Mouse (Mus musculus) liver, embryonic 13.5 days (tissue): ENCODE results near the gene Fscb. TPM values are rescaled to one million over a fixed set of nuclear protein-coding genes. Genes with fewer than 3 reads are reported as not detected.

Experiments
- ATAC-seq: fragments of 200-750 bp; cut with Nextera tagmentation; 2 replicates; pipeline ENCODE4 v1.8.0; 2017; ENCODE audit warnings: low read depth, mild to moderate bottlenecking, moderate number of reproducible peaks, moderate library complexity
- DNase-seq: peaks from one replicate; pipeline ENCODE4 v3.0.0; 2022
- H3K27ac ChIP-seq: fragments of 300-500 bp; sonication (generic); 2 replicates; pipeline ENCODE4 v1.5.1; 2015; ENCODE audit warnings: moderate library complexity, mild to moderate bottlenecking, inconsistent platforms
- H3K27me3 ChIP-seq: fragments of 300-500 bp; sonication (generic); 2 replicates; pipeline ENCODE4 v1.6.1; 2015; ENCODE audit warnings: mild to moderate bottlenecking, inconsistent platforms
- H3K36me3 ChIP-seq: fragments of 300-500 bp; sonication (generic); 2 replicates; pipeline ENCODE4 v1.6.1; 2015; ENCODE audit warnings: mild to moderate bottlenecking, inconsistent platforms
- H3K4me1 ChIP-seq: fragments of 300-500 bp; sonication (generic); replicated peaks from 2 replicates; pipeline ENCODE4 v1.6.1; 2015; ENCODE audit warnings: inconsistent platforms
- H3K4me2 ChIP-seq: fragments of 300-500 bp; sonication (generic); 2 replicates; pipeline ENCODE4 v1.6.1; 2015; ENCODE audit warnings: inconsistent platforms, mild to moderate bottlenecking, moderate library complexity
- H3K4me3 ChIP-seq: fragments of 300-500 bp; sonication (generic); replicated peaks from 2 replicates; pipeline ENCODE4 v1.5.1; 2015; ENCODE audit warnings: mild to moderate bottlenecking, inconsistent platforms
- H3K9ac ChIP-seq: fragments of 300-500 bp; sonication (generic); 2 replicates; pipeline ENCODE4 v1.6.1; 2015; ENCODE audit warnings: mild to moderate bottlenecking, inconsistent platforms
- H3K9me3 ChIP-seq: fragments of 300-500 bp; sonication (generic); replicated peaks from 2 replicates; pipeline ENCODE4 v1.6.1; 2016; ENCODE audit warnings: inconsistent platforms
- WGBS: fragments of 180-500 bp; shearing (Covaris S2); methylation state at CpG from one replicate; pipeline ENCODE4 v1.1.7; 2015; ENCODE audit not compliant: insufficient replicate concordance; 5-methylcytosine and 5-hydroxymethylcytosine counted together
- polyA plus RNA-seq: library from polyadenylated mRNA; unstranded; fragments of >200 nt; fragmentation: Nextera tagmentation; extraction: Ambion mirVana; gene quantifications from 2 replicates; pipeline ENCODE4 v1.2.1, GENCODE M21; 2015

The Fscb gene
- not detected in 2 replicates for polyA plus RNA-seq

GRCm38 (mm10) chr12:64474590-64474989, at the start of gene Fscb:
Gene Fscb (minus strand): TSS chr12:64474690.
- Histone ChIP-seq H3K27ac (no peak within 1 kb of the TSS), H3K9me3 (no peaks in the 10 kb centered on the region), H3K4me3 (no peak within 1 kb of the TSS), H3K4me1 (no peaks in the 10 kb centered on the region), H3K9ac (no peak within 1 kb of the TSS), H3K36me3 (no peaks in the 10 kb centered on the region), H3K27me3 (no peaks in the 10 kb centered on the region), H3K4me2 (no peak within 1 kb of the TSS)
- ATAC-seq (no peak), DNase-seq (no peak)
- 65% methylated on average over 1 of the region's 1 CpGs for WGBS

DNA sequence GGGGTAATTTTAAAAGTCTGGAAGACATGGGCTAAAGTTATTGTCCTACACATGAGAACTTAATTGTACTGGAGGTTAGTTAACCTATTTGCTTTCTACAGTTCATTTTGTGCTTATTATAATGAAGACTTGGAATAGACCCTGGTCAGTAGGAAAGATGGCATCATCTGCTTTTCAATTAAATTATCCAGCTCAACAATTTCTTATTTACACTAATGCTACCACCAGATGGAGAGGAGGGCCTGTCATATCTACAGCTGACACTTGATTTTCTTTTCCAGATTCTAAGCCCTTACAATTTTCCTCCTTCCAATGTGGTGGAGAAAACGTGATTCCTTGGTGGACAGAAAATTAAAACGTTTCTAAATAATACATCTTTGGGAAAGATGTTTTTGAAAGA, 42.3 kb upstream of the Fscb start:
- Histone ChIP-seq H3K36me3 (no peaks in the 10 kb centered on the region), H3K4me1 (no peaks in the 10 kb centered on the region), H3K4me2 (no peak overlapping the region), H3K9me3 (no peaks in the 10 kb centered on the region), H3K4me3 (no peak overlapping the region), H3K27me3 (no peaks in the 10 kb centered on the region), H3K27ac (no peak overlapping the region), H3K9ac (no peak overlapping the region)
- 31% methylated on average over 2 of the region's 2 CpGs for WGBS
- ATAC-seq (no peak), DNase-seq (no peak)

GRCm38 (mm10) chr12:64513439-64513838, 38.9 kb upstream of the Fscb start:
- ATAC-seq: no peak
- Histone ChIP-seq H3K27ac (no peak overlapping the region), H3K27me3 (no peaks in the 10 kb centered on the region), H3K4me3 (no peak overlapping the region), H3K4me1 (no peaks in the 10 kb centered on the region), H3K36me3 (no peaks in the 10 kb centered on the region), H3K4me2 (no peak overlapping the region), H3K9me3 (no peaks in the 10 kb centered on the region), H3K9ac (no peak overlapping the region)
- 38% methylated on average over 1 of the region's 1 CpGs for WGBS
- DNase-seq: no peak

GRCm38 (mm10) chr12:64497706-64498105, 23.2 kb upstream of the Fscb start:
- 58% methylated on average over 5 of the region's 5 CpGs for WGBS
- 0 out of 2 replicates have a peak, but pooled peaks cover 3% of the 10 kb centered on the region for H3K9me3 ChIP-seq
- H3K9ac ChIP-seq: no peak overlapping the region
- ATAC-seq: no peak
- H3K36me3 ChIP-seq: no peaks in the 10 kb centered on the region
- no peak overlapping the region for H3K4me3 ChIP-seq
- no peak overlapping the region for H3K27ac ChIP-seq
- no peak for DNase-seq
- H3K4me2 ChIP-seq: no peak overlapping the region
- no peaks in the 10 kb centered on the region for H3K27me3 ChIP-seq
- H3K4me1 ChIP-seq: no peaks in the 10 kb centered on the region

DNA sequence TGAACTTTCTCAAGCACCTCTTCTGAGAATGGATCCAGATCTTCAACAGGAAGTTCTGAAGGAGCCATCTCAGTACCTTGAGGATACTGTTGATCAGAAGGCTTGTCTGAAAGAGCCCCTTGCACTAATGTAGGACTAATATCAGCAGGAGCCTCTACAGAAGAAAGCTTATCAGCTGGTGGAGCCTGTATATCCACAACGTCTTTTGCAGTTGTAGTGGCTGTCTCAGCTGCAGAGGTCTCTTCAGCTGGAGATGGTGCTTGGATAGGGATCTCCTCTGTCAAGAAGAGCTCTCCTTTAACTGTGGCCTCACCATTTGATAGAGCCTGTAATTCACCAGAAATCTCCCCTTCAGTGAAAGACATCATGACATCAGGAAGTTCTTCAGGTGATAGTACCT, 875 bp downstream of the Fscb start:
- no peak overlapping the region for H3K27ac ChIP-seq
- no peak for DNase-seq
- ATAC-seq: no peak
- H3K9me3 ChIP-seq: no peaks in the 10 kb centered on the region
- no peak overlapping the region for H3K4me3 ChIP-seq
- H3K9ac ChIP-seq: no peak overlapping the region
- no peaks in the 10 kb centered on the region for H3K4me1 ChIP-seq
- 37% methylated on average over 1 of the region's 1 CpGs for WGBS
- H3K4me2 ChIP-seq: no peak overlapping the region
- H3K27me3 ChIP-seq: no peaks in the 10 kb centered on the region
- no peaks in the 10 kb centered on the region for H3K36me3 ChIP-seq

DNA sequence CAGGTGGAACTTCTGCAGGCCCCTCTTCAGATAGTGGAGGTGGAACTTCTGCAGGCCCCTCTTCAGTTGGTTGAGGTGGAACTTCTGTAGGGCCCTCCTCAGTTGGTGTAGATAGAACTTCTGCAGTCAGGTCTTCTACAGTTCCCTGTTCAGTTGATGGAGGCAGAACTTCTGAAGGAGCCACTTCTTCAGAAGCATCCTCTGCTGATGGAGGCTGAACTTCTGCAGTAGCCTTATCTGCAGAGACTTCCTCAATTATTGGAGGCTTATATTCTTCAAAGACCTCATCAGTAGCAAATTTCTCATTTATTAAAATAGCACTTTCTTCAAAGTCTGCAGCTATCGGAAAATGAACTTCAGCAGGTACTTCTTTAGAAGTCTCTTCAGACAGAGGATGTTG, 1.4 kb downstream of the Fscb start:
- no peak for ATAC-seq
- Histone ChIP-seq H3K4me2 (no peak overlapping the region), H3K4me1 (no peaks in the 10 kb centered on the region), H3K27ac (no peak overlapping the region), H3K36me3 (no peaks in the 10 kb centered on the region), H3K9ac (no peak overlapping the region), H3K4me3 (no peak overlapping the region), H3K9me3 (no peaks in the 10 kb centered on the region), H3K27me3 (no peaks in the 10 kb centered on the region)
- 68% methylated on average over 1 of the region's 1 CpGs for WGBS
- no peak for DNase-seq

DNA sequence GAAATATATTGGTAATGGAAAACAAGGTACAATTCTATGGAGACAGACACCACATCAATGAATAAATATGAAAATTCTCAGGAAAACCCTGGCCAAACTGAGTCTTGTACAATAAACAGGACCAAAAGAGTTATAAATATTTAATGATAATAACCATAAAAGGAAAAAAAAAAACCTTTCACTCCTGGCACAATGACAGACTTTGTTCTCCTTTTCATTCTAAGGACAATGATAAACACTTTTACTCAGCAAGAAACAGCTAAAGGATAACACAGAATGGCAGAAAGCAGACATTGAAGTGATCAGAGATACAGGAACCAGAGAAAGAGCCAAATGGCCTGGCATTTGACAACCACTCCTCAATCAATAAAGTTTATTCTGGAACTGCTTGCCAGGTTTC, 19.3 kb downstream of the Fscb start:
- H3K4me3 ChIP-seq: no peak overlapping the region
- no peaks in the 10 kb centered on the region for H3K9me3 ChIP-seq
- DNase-seq (no peak), ATAC-seq (no peak)
- no peak overlapping the region for H3K27ac ChIP-seq
- no peaks in the 10 kb centered on the region for H3K4me1 ChIP-seq
- no peak overlapping the region for H3K9ac ChIP-seq
- H3K4me2 ChIP-seq: no peak overlapping the region
- no peaks in the 10 kb centered on the region for H3K27me3 ChIP-seq
- no peaks in the 10 kb centered on the region for H3K36me3 ChIP-seq

DNA sequence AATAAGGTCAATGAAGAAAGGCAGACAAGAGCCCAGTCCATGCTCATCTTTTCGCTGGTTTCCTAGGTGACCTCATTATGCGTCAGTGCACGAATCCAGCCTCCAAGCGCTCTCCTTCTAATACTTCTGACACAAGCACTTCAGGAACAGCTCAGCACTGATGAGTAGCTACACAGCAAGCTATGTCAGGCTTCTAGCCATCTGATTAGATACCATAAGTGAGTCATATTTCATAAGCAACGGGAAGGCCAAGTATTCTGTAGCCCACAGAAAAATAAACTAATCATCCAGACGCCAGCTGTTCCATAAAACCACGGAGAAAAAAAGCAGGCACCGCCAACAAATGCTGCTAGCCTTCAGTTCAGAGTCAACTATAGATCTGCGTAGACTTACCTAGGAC, 24.6 kb downstream of the Fscb start:
- ATAC-seq: no peak
- no peaks in the 10 kb centered on the region for H3K4me1 ChIP-seq
- 60% methylated on average over 9 of the region's 9 CpGs for WGBS
- no peak overlapping the region for H3K27ac ChIP-seq
- no peaks in the 10 kb centered on the region for H3K36me3 ChIP-seq
- no peak overlapping the region for H3K4me3 ChIP-seq
- H3K27me3 ChIP-seq: no peaks in the 10 kb centered on the region
- no peaks in the 10 kb centered on the region for H3K9me3 ChIP-seq
- H3K4me2 ChIP-seq: no peak overlapping the region
- no peak overlapping the region for H3K9ac ChIP-seq
- no peak for DNase-seq

DNA sequence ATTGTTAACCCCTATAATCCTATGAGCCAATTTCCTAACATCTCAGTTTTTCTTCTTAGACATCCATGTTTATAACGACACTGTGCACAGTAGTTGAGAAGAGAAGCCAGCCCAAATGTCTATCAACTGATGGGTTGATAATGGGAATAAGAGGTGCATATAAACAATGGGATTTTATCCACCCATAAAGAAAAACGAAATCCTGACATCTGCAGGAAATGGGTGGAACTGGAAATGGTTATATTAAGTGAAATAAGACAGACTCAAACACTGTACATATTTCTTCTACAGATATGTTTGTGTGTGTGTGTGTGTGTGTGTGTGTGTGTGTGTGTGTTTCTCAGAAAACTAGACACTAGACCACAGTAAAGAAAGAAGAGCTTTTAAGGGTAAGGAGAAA, 37.8 kb downstream of the Fscb start:
- WGBS: 25% methylated on average over 2 of the region's 2 CpGs
- DNase-seq: no peak
- H3K9me3 ChIP-seq: no peaks in the 10 kb centered on the region
- no peaks in the 10 kb centered on the region for H3K4me1 ChIP-seq
- H3K27me3 ChIP-seq: no peaks in the 10 kb centered on the region
- H3K9ac ChIP-seq: no peak overlapping the region
- H3K4me3 ChIP-seq: no peak overlapping the region
- H3K27ac ChIP-seq: no peak overlapping the region
- H3K4me2 ChIP-seq: no peak overlapping the region
- H3K36me3 ChIP-seq: no peaks in the 10 kb centered on the region
- ATAC-seq: no peak
